Mouse (Mus musculus) limb, embryonic 12.5 days (tissue): ENCODE data around the gene Ly6g5c. TPM values are rescaled to one million over a fixed set of nuclear protein-coding genes. Genes with fewer than 3 reads are reported as not detected.

Source experiments
- ATAC-seq: fragments of 200-750 bp; cut with Nextera tagmentation; 2 replicates; pipeline ENCODE4 v1.8.0; 2017; ENCODE audit warnings: low read depth, moderate TSS enrichment; ENCODE audit not compliant: insufficient number of reproducible peaks, insufficient read depth, low FRiP score, low TSS enrichment
- H3K27ac ChIP-seq: fragments of 300-500 bp; sonication (generic); 2 replicates; pipeline ENCODE4 v1.5.1; 2016; ENCODE audit warnings: mild to moderate bottlenecking, moderate library complexity
- H3K27me3 ChIP-seq: fragments of 300-500 bp; sonication (generic); 2 replicates; pipeline ENCODE4 v1.6.1; 2016; ENCODE audit warnings: mild to moderate bottlenecking, moderate library complexity
- H3K36me3 ChIP-seq: fragments of 300-500 bp; sonication (generic); 2 replicates; pipeline ENCODE4 v1.6.1; 2016; ENCODE audit warnings: mild to moderate bottlenecking, moderate library complexity
- H3K4me1 ChIP-seq: fragments of 300-500 bp; sonication (generic); replicated peaks from 2 replicates; pipeline ENCODE4 v1.6.1; 2016
- H3K4me2 ChIP-seq: fragments of 300-500 bp; sonication (generic); 2 replicates; pipeline ENCODE4 v1.6.1; 2016; ENCODE audit warnings: mild to moderate bottlenecking, moderate library complexity
- H3K4me3 ChIP-seq: fragments of 300-500 bp; sonication (generic); replicated peaks from 2 replicates; pipeline ENCODE4 v1.5.1; 2016; ENCODE audit warnings: mild to moderate bottlenecking
- H3K9ac ChIP-seq: fragments of 300-500 bp; sonication (generic); replicated peaks from 2 replicates; pipeline ENCODE4 v1.6.1; 2016; ENCODE audit warnings: mild to moderate bottlenecking, moderate library complexity
- H3K9me3 ChIP-seq: fragments of 300-500 bp; sonication (generic); 2 replicates; pipeline ENCODE4 v1.6.1; 2016; ENCODE audit warnings: mild to moderate bottlenecking, moderate library complexity
- WGBS: fragments of 180-500 bp; shearing (Covaris S2); methylation state at CpG from one replicate; pipeline ENCODE4 v1.1.7; 2016; 5-methylcytosine and 5-hydroxymethylcytosine counted together
- polyA plus RNA-seq: library from polyadenylated mRNA; unstranded; fragments of >200 nt; fragmentation: Nextera tagmentation; extraction: Ambion mirVana; gene quantifications from 2 replicates; pipeline ENCODE4 v1.2.1, GENCODE M21; 2016

The Ly6g5c gene
- polyA plus RNA-seq, 1 experiment from 2014 or later: not detected

DNA sequence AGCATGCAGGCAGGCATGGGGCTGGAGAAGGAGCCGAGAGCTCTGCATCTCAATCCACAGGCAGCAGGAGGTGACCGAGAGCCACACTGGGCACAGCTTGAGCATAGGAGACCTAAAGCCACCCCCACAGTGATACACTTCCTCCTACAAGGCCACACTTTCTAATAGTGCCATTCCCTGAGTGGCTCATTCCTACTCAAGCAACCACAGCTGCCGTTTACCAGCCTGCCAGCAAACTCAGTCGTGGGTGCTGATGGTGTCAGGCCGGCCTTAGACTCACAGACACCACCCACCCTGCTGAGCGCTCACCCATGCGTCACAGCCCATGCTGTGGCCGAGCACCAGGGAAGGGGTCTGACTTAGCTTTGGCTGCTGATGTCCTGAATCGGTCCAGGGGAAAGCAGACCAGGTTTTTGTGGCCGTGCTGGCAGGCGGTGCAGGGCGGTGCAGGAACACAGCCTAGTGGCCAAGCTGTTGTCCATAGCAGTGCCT lies 10.9 kb upstream of the Ly6g5c start:
- peaks cover 98% of the 10 kb centered on the region for H3K36me3 ChIP-seq
- ATAC-seq: no peak
- no peak overlapping the region for H3K9ac ChIP-seq
- no peak overlapping the region for H3K4me2 ChIP-seq
- no peak overlapping the region for H3K27ac ChIP-seq
- 88% methylated on average over 12 of the region's 12 CpGs for WGBS
- H3K4me1 ChIP-seq: no peaks in the 10 kb centered on the region
- H3K9me3 ChIP-seq: no peaks in the 10 kb centered on the region
- no peaks in the 10 kb centered on the region for H3K27me3 ChIP-seq
- no peak overlapping the region for H3K4me3 ChIP-seq

DNA sequence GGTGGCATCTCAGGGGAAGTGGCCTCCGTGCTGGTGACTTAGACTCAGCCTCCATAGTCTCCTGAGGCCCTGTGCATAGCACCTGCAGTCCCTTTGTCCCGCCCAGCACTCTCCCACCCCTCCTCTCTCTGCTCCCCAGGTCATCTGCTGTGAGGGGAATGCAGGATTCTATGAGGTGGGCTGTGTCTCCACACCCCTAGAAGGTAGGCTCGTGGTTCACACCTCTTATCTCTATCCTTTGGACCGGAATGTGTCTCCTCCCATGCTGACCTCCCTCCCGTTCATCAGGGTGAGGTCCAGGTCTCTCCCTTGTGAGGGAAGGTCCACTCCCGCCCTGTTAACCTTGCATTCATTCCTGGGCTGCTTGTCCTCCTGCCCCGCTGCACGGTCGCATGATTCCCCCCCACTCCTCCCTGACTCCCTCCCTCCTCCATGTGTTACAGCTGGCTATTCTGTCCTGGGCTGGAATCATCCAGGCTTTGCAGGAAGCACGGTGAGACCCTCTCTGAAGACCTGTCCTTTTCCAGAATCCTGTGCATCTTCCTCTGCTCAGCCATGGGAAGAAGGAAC lies 7.8 kb upstream of the Ly6g5c start:
- Histone ChIP-seq H3K27me3 (no peaks in the 10 kb centered on the region), H3K4me2 (no peak overlapping the region), H3K9ac (no peak overlapping the region), H3K27ac (no peak overlapping the region), H3K4me3 (no peak overlapping the region), H3K36me3 (peaks cover 89% of the 10 kb centered on the region), H3K4me1 (no peaks in the 10 kb centered on the region), H3K9me3 (no peaks in the 10 kb centered on the region)
- WGBS: 74% methylated on average over 10 of the region's 10 CpGs
- no peak for ATAC-seq

DNA sequence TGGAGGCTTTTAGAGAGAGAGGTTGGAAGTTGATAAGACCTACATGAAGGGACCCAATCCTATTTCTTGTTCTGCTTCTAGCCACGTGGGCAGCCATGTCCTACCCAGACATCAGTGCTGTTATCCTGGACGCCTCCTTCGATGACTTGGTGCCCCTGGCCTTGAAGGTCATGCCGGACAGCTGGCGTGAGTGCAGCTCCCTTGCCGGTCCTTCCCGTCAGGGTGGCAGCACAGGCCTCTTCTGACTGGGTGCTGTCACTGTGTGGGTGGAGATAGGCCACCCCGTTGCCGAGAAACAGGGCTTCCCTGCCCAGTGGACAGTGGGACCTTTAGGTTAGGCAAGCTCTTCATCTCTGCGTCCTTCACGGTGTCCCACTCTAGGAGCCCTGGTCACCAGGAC lies 6.9 kb upstream of the Ly6g5c start:
- no peak overlapping the region for H3K4me2 ChIP-seq
- H3K27me3 ChIP-seq: no peaks in the 10 kb centered on the region
- WGBS: 86% methylated on average over 11 of the region's 11 CpGs
- H3K36me3 ChIP-seq: peaks cover 81% of the 10 kb centered on the region
- no peak overlapping the region for H3K4me3 ChIP-seq
- H3K9ac ChIP-seq: no peak overlapping the region
- H3K4me1 ChIP-seq: peaks cover 5% of the 10 kb centered on the region; the same call in 1 of the 2 replicates
- no peaks in the 10 kb centered on the region for H3K9me3 ChIP-seq
- no peak for ATAC-seq
- H3K27ac ChIP-seq: no peak overlapping the region

DNA sequence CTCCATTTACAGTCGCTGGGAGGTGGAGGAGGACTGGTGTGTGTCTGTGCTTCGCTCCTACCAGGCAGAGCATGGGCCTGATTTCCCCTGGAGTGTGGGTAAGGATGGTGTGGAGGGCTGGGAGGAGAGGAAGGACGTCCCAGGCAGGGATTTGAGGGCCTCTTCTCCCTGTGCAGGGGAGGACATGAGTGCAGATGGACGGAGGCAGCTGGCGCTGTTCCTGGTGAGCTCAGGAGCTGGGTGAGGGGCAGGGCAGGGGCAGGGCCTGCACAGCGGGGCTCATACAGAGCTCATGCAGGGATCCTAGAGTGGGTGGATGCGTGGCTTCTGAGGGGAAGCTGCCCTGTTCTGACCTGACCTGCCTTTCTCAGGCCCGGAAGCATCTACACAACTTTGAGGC lies 5.8 kb upstream of the Ly6g5c start:
- peaks cover 70% of the 10 kb centered on the region for H3K36me3 ChIP-seq

DNA sequence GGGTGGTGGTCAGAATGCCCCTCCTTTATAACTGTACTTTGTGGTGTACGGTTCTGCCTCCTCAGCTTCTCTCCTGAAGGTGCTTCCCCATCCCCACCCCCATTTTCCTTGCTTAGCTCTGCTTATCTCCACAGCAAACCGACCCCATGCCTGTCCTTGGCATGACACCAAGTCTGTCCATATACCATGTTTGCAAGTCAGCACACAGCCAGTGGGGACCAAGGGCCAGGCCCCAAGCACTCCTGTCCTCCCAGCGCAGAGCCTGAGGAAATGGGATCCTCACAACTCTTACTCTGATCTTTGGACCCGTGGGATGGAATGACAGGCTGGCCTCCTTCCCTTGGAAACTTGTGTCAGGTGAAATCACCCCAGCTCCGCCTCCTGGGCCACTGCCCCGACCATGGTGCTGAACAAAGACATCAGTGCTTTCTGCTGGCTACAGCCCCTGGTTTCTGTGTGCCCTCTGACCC lies 4.8 kb upstream of the Ly6g5c start:
- peaks cover 60% of the 10 kb centered on the region for H3K36me3 ChIP-seq
- no peaks in the 10 kb centered on the region for H3K27me3 ChIP-seq
- 71% methylated on average over 6 of the region's 6 CpGs for WGBS
- no peak overlapping the region for H3K4me2 ChIP-seq
- no peak overlapping the region for H3K4me3 ChIP-seq
- H3K27ac ChIP-seq: no peak overlapping the region
- no peak overlapping the region for H3K9ac ChIP-seq
- H3K4me1 ChIP-seq: peaks cover 6% of the 10 kb centered on the region; the same call in 1 of the 2 replicates
- no peaks in the 10 kb centered on the region for H3K9me3 ChIP-seq
- ATAC-seq: no peak

More for the DNA sequence above, 5.8 kb upstream of the Ly6g5c start:
- Histone ChIP-seq H3K4me2 (no peak overlapping the region; the same call in 1 of the 2 replicates), H3K27ac (no peak overlapping the region), H3K9me3 (no peaks in the 10 kb centered on the region), H3K4me3 (no peak overlapping the region), H3K4me1 (peaks cover 6% of the 10 kb centered on the region; the same call in 1 of the 2 replicates), H3K27me3 (no peaks in the 10 kb centered on the region), H3K9ac (0 out of 2 replicates have a peak overlapping the region, but pooled peaks have one; percentile 9)
- 62% methylated on average over 8 of the region's 8 CpGs for WGBS
- ATAC-seq: 0 out of 2 replicates have a peak, but pooled peaks have one; percentile 20

DNA sequence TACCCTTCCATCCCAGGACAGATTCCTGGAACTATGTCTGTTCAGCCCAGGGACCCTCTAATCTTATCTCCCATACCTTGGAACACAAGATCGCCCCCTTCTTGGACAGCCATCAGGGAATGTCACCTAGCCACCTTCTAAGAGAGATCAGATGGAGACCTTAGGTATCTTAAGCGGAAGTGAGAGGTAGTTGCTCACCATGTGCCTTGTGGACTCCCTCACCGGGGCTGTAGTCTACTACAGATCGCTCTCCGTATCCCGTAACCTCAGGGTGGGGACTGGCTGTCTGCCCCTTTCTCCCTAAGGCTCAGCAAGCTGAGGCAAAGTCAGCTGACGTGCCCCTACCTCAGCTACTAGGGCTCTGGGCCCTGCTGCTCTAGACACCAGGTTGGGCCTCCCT lies 4.0 kb upstream of the Ly6g5c start:
- Histone ChIP-seq H3K36me3 (peaks cover 52% of the 10 kb centered on the region), H3K9ac (no peak overlapping the region), H3K27ac (no peak overlapping the region), H3K9me3 (no peaks in the 10 kb centered on the region), H3K4me3 (no peak overlapping the region), H3K4me1 (peaks cover 6% of the 10 kb centered on the region; the same call in 1 of the 2 replicates), H3K4me2 (no peak overlapping the region), H3K27me3 (no peaks in the 10 kb centered on the region)
- WGBS: 85% methylated on average over 7 of the region's 7 CpGs
- no peak for ATAC-seq

DNA sequence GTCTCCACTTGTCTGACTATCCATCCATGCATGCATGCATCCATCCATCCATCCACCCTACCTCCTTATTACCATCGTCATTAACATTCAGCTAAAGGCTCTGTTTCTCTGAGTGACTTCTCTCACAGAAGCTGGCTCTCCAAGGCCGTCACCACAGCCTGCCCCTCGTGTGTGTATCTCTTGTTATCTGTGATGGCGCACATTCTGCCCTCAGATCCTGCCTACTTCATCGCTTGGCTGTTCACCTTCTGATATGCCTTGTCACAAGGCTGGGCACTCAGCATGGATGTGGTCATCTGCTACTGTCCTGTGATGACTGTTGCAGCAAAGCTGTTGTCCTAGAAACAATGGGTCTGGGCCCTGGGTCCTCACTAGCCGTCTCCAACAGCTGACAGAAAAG lies 3.3 kb upstream of the Ly6g5c start:
- no peaks in the 10 kb centered on the region for H3K27me3 ChIP-seq
- no peak overlapping the region for H3K4me2 ChIP-seq
- peaks cover 6% of the 10 kb centered on the region; the same call in 1 of the 2 replicates for H3K4me1 ChIP-seq
- H3K9me3 ChIP-seq: no peaks in the 10 kb centered on the region
- 83% methylated on average over 6 of the region's 6 CpGs for whole genome bisulfite sequencing
- no peak overlapping the region for H3K4me3 ChIP-seq
- no peak overlapping the region for H3K9ac ChIP-seq
- peaks cover 45% of the 10 kb centered on the region for H3K36me3 ChIP-seq
- ATAC-seq: no peak
- H3K27ac ChIP-seq: no peak overlapping the region

DNA sequence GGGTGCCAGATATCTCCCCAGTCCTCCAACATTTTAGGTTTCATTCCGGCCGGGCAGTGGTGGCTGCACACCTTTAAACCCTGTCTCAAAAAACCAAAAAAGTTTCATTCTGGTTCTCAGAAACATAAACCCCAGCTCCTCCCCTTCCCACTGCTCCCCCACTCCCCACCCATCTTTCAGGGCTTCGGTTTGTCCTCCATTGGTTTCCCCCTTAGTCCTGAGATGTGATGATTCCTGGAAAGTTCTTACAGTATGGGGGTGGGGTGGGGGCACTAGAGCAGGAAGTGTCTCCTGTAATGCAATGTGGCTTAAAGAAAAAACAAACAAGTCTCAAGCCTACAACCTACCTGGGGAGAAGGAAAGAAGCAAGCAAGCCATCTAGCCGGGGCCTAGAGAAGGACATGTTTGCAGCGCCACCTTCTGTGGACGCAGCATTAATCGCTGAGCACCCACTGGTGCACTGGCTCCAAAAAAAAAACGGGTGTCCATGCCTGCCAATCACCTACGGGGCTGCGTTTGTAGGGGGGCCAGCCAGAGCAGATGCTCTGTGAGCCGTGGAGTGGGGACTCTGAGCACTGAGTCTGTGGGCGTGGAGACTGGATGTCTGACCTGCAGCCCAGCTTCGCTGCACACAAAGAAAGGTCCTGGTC lies 2.2 kb upstream of the Ly6g5c start:
- H3K27me3 ChIP-seq: no peaks in the 10 kb centered on the region

DNA sequence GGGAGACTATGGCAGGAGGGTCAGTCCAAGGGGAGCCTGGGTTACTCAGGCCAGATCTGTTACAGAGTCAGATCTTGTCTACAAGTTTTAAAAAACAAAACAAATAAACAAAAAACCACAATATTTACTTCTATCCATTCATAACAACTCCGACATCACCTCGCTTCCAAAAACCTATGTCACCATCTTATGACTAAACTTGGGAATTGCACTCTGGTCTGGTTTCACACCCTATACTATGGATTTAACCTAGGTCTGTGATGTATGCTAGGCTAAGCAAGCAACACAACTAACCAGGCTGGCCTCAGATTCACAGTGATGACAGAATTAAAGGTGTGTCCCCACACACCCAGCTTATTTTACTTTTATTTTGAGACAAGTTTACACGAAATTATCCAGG lies 1.6 kb upstream of the Ly6g5c start:
- Histone ChIP-seq H3K4me3 (no peak overlapping the region; the same call in 1 of the 2 replicates), H3K4me1 (peaks cover 6% of the 10 kb centered on the region; the same call in 1 of the 2 replicates), H3K36me3 (peaks cover 28% of the 10 kb centered on the region), H3K9me3 (no peaks in the 10 kb centered on the region), H3K27me3 (no peaks in the 10 kb centered on the region), H3K4me2 (0 out of 2 replicates have a peak overlapping the region, but pooled peaks have one; percentile 17), H3K27ac (no peak overlapping the region), H3K9ac (no peak overlapping the region)
- 77% methylated on average over 3 of the region's 3 CpGs for WGBS
- no peak for ATAC-seq

More for the DNA sequence above, 2.2 kb upstream of the Ly6g5c start:
- Histone ChIP-seq H3K36me3 (peaks cover 34% of the 10 kb centered on the region), H3K4me1 (peaks cover 6% of the 10 kb centered on the region; the same call in 1 of the 2 replicates), H3K9me3 (no peaks in the 10 kb centered on the region), H3K4me3 (no peak overlapping the region; the same call in 1 of the 2 replicates), H3K4me2 (peak overlapping the region; percentile 17), H3K27ac (no peak overlapping the region), H3K9ac (peak overlapping the region; percentile 45; the same call in 1 of the 2 replicates)
- ATAC-seq: no peak
- 35% methylated on average over 13 of the region's 13 CpGs for WGBS

DNA sequence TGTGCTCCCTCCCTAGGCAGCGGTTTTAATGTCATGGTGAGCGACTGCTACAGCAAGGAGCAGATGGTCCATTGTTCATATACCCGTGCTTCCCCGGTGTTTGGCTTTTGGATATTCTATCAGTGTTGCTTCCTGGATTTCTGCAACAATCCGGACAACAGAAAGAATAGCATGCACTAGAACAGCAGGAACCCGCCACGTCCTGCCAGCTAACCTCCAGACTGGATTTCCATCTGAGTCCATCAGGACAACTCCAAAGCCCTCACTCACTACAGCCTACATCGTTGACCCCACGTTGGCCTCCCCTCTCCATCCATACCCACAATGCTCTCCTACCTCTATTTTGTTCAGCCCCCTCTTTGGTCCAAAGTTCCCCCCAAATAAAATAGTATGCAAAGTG lies 3.7 kb downstream of the Ly6g5c start:
- Histone ChIP-seq H3K9me3 (no peaks in the 10 kb centered on the region), H3K4me1 (no peaks in the 10 kb centered on the region)

More for the DNA sequence above, 3.7 kb downstream of the Ly6g5c start:
- Histone ChIP-seq H3K27ac (no peak overlapping the region), H3K36me3 (peaks cover 30% of the 10 kb centered on the region), H3K4me3 (no peak overlapping the region), H3K4me2 (no peak overlapping the region), H3K9ac (no peak overlapping the region), H3K27me3 (no peaks in the 10 kb centered on the region)
- WGBS: 80% methylated on average over 9 of the region's 9 CpGs
- no peak for ATAC-seq
